Mouse (Mus musculus): ENCODE data around the gene St8sia2.
"Not testable (repeated sequence)": the region's sequence is repeated elsewhere in the genome, so short reads cannot be mapped to it uniquely, and the experiment has no call there.

St8sia2 gene

DNA sequence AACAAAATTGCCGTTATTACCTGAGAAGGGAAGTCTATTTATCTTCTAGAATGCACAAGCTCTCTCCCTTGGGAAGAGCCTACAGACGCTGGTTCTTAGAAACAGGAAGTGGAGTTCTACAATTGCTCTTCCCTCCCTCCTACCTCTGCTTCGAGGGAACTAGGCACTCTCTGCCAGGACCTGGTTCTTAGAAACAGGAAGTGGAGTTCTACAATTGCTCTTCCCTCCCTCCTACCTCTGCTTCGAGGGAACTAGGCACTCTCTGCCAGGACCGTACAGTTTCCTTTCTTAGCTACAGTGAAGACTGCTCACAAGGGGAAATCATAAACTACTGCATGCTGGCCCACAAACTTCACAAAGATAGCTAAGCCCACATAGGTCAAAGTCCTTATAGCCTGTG, 41.3 kb downstream of the St8sia2 start:
- in situ Hi-C loops (cut with MboI): not testable (repeated sequence)

DNA sequence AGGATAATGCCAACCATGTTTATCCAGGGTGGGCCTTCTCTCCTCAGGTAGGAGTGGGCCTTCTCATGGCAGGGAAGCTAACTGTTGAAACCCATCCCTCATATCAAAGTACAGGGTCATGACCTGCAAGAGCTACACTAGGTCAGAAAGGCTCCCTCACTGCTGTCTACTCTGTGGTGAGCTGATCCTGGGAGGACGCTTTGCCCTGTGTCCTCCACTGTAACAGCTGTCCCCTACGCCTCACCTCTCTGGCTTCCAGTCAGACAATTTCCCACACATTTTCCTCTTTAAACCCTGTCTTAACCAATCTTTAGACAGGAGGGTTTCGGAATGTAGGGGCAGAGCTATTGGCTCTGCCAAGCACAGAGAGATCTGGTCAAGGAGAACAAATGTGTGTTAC, 48.3 kb downstream of the St8sia2 start:
- in situ Hi-C loops (cut with MboI): no loop called here

- in situ Hi-C loops (cut with MboI): no loop called here
These were observed 51.1 kb downstream of the St8sia2 start for GRCm38 (mm10) chr7:73962431-73962830.

DNA sequence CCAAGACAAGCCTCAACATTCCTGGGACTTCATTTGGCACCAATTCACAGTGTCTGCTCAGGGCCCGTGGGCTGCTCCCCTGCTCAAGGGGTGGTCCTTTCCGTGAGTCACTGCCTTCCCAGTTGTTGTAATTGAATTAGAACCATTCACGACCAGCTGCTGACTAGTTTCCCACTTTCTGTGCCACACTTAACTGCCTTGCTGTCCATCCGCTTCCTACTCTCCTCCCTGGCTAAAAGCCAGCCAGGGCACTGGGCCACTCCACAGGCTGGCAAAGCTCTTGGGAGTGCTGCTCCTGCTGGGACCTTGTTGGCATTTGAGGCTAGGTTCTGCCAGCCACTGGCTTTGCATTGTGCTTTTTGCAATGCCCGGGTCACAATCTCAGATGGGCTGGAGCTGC, 59.0 kb downstream of the St8sia2 start:
- in situ Hi-C loops (cut with MboI): no loop called here

DNA sequence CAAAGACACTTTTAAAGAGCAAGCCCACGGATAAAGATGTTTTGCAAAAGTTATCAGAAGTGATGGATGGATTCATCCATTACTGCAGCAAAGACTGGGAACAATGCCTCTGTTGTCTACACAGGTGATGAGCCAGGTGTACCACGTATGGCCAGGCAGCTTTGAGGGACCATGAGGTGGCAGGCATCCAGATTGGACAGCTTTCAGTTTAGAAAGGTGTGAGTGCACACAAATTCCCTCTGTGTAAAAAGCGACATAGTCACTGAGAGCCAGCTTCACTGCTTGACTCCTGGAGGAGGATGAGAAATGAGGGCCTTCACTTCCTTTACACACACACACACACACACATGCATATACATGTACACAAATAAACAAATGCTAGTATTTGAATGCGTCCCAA, 60.4 kb downstream of the St8sia2 start:
- in situ Hi-C loops (cut with MboI): no loop called here

DNA sequence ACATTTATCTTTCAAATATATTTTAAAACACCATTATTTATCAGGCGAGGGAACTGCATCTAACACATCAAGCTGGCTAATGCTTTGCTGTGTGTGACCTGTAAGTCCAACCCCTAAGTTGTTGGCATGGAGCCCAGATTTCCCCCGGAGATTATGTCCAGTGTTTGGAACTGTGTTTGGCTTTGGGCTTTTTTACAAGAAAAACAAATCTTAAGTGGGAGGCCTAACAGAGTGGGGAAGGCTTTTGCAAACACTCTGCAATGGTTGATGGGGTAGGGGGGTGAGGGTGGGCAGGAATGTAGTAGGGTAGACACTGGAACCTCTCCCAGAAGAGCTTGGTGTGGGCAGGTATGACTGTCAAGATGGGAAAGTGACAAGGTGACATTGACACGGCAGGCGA, 71.8 kb downstream of the St8sia2 start:
- in situ Hi-C loops (cut with MboI): no loop called here

DNA sequence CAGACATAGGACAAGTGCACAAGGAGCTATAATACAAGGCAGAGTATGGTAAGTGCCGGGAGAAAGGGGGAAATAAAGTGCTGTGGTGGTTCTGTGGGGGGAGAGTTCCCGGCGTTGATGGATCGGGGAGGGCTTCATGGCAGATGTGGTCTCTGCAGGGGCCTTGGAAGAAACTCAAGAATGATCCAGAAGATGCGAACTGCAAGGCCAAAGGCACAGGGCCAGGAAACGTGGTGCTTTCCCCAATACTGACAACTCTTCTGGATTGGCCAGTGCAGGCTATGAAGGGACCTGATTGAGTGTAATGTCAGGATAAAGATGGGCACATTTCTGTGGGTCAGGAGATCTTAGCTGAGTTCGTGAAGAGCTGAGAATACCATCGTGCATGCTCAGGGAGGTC, 74.3 kb downstream of the St8sia2 start:
- in situ Hi-C loops (cut with MboI): no loop called here

DNA sequence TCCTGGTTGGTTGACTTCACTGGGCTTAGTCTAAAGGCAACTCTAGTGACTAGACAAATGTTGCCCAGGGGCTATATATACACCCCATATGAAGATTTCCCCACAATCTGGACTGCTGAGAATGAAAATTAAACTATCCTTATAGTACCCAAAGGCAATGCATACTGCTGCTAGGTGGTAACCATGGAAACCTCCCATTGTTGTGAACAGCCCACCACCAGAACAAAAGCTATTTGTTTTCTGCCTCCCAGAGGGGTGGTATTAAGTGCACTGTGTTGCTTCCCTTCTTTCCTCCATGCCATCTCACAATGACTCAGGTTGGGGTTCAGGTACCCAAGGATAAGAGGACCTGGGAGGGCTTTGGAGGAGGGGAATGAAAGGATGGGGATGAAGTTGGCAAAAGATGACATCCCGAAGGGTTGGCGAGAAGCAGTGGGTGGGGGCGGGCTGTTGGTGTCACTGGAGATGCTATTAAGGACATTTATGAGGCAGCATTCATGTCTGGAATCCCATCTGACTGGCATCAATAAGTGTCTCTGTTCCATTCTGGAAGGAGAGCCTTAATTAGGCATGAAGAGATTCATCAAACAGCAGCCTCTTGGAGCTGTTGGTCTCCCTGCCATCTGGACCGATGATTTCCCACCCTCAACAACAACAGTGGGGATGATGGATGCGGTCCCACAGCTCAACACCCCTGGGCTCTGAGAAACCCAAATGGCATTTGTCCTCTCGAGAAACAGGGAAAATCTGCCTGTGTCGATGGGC, 75.3 kb downstream of the St8sia2 start:
- in situ Hi-C loops (cut with MboI): no loop called here

- in situ Hi-C loops (cut with MboI): no loop called here
These were observed 77.4 kb downstream of the St8sia2 start for GRCm38 (mm10) chr7:73936119-73936518.

- in situ Hi-C loops (cut with MboI): no loop called here
These were observed 77.8 kb downstream of the St8sia2 start for GRCm38 (mm10) chr7:73935703-73936102.

DNA sequence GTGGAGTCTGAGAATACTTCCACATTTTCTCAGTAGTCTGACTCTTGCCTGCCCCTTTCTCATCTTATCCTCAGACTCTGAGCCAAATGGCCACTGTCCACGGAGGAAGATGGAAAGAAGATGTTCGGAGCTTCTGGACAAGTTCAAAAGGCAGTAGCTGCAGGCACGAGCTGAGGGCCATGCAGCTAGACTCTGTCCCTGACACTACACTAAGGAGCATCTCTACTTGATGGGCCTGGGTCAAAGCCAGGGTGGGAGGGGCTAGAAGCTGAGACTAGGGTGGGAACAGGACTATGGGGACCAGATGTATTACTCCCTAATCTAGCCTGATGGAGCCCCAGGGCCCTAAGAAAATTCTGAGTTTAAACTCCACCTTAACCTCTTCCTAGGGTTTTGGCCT, 80.5 kb downstream of the St8sia2 start:
- in situ Hi-C loops (cut with MboI): no loop called here

- in situ Hi-C loops (cut with MboI): no loop called here
These were observed 92.5 kb downstream of the St8sia2 start for GRCm38 (mm10) chr7:73920921-73921485.

DNA sequence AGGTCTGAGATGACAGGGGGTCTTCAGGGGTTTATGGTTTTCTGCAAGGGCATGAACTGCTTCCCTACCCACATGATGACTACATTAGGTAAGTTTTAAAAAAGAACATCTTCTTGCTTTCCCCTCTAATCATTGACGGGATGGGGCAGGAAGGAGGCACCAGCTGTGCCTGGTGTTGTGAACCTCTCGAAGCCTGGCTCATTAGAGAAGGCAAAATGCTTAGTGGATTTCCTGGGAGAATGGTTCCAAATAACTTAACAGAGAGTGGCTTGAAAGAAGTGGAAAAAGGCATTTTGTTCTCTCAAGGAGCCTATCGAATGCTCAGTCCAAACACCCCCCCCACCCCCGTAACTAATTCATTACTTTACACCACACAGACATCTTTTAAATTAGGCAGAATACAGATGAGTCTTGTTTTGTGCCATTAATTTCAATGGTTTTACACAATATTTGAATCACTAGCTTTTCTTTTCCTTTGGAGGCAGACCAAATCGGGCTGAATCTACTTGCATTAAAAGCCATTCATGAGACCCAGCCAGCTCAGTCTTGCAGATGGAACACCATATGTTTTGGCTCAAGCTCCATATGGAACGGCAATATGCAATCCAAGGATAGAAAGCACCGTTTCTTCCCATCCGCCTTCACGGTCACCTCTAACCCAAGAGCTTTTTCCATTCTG, 95.7 kb downstream of the St8sia2 start:
- in situ Hi-C loops (cut with MboI): no loop called here

DNA sequence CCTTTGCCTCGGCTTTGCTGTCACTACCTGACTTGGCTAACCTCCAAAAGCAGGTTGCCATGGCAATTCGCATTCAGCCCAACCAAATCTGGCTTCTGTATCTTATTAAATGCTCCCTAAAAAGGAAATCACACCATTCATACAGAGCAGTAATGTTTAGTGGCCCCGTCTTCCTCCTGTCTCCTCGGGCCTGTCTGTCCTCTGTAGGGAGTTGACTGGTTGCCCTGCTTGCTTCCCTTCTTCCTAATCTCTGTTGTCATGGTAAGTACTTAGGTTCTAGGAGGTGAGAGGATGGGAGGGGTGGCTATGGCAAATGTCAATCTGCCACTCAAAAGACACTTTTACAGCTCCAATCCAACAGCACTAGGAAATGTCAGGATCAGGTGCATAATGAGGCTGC, 101.6 kb downstream of the St8sia2 start:
- in situ Hi-C loops (cut with MboI): no loop called here

DNA sequence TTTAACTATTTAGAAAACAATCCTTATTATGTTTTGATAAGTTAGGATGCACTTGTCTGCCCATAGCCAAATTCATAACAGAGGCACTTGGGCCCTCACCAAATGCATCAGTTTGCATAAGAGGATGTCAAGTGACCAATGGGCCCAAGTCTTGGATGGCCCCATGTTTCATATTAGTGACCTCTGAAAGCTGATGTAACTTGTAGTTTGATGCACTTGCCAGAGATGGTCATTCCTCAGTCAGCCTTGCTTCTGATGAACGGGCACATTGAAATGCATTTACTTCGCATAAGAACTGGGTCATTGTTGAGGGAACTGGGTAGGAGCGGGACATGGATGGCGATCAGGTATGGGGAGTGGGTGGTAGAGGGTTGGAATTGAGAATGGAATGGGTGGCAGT, 102.6 kb downstream of the St8sia2 start:
- in situ Hi-C loops (cut with MboI): no loop called here

- in situ Hi-C loops (cut with MboI): no loop called here
These were observed 103.9 kb downstream of the St8sia2 start for GRCm38 (mm10) chr7:73909432-73910205.

GRCm38 (mm10) chr7:73894506-73894905, 119.0 kb downstream of the St8sia2 start:
- in situ Hi-C loops (cut with MboI): no loop called here

DNA sequence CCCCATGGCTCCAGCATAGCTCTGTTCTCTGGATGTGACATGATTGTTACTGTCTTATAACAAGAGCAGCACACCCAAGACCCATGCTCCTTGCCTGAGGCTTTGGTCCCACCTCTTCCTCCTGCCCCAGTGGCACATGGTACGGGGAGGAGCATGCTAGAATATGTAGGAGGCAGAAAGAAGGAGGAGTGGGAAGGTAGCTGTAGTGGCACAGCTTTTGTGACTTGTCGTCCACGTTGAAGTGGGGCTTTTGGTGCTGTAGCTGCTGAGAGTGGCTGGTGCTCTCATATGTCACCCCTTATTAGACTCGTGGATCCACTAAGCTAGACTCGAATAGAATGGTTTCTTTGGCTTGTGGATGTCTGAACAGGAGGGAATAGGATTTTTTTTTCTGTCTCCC, 121.7 kb downstream of the St8sia2 start:
- in situ Hi-C loops (cut with MboI): no loop called here

- in situ Hi-C loops (cut with MboI): no loop called here
These were observed 122.4 kb downstream of the St8sia2 start for GRCm38 (mm10) chr7:73890891-73891610.

DNA sequence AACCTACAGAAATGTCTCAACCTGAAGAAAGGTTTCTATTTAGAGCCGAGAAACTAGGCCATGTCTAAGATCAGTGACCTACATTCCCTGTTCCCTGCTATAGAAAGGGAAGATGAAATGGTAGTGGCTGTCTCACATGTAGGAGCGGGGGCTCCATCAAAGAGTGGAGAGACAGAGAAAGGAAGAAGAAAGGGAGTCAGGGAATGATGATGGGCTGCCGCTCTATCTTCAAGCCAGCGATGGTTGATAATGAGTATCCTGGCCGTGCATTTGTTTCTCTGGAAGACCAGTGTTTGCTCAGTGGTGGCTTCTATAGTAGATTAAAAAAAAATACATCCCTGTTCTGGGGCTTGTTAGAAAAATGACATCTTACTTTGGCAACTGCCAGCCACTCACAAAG, 123.0 kb downstream of the St8sia2 start:
- in situ Hi-C loops (cut with MboI): no loop called here

Measured in mature B cell (primary cell).